ENCODE assay signal across 22 mouse cellular contexts in genomic region chr14:35625749-35626148, GRCm38 (mm10).
A peak's percentile ranks its signal among the peaks of the same experiment; 100 is the strongest.
DNase-seq lines count a peak whose midpoint lies in the region; ATAC-seq and TF ChIP-seq lines count a peak whose summit lies in the region.
"Had no signal": no experiment of that assay in that cellular context is flagged by ENCODE, and none has a peak within 500 bp of the region (broad histone marks: within the 10 kb centered on the region; RNA-seq: fewer than 3 reads in every experiment).

No protein-coding gene starts in this region.

- TF ChIP-seq CTCF in kidney, postnatal 0 days (IDR thresholded peaks at IDR 0.05; ENCODE audit: low read depth): peak; percentile 6; the same call in 1 of the 2 replicates
- 0 out of 2 replicates have a peak, but pooled peaks have one; percentile 8 for TF ChIP-seq CTCF in midbrain, postnatal 0 days (IDR thresholded peaks at IDR 0.05)
- TF ChIP-seq CTCF in MEL (IDR thresholded peaks at IDR 0.05 in 2 of 3, conservative IDR thresholded peaks at IDR 0.05 in 1 of 3; ENCODE audit: control insufficient read depth in 1 of 3, insufficient read depth in 1 of 3, low read depth in 2 of 3, low read length in 3 of 3, poor library complexity in 1 of 3, severe bottlenecking in 1 of 3): peak; percentile 25 to 50 (median 41); a peak in 4 of 6 replicates

- H3K4me1 ChIP-seq in kidney, postnatal 0 days (replicated peaks; ENCODE audit: insufficient read depth, low read length): no peaks in the 10 kb centered on the region
- H3K4me1 ChIP-seq in kidney, embryonic 15.5 days: no peaks in the 10 kb centered on the region
- no peaks in the 10 kb centered on the region for H3K4me1 ChIP-seq in midbrain, postnatal 0 days (ENCODE audit: insufficient read depth, low read length)
- no peaks in the 10 kb centered on the region for H3K4me1 ChIP-seq in midbrain, embryonic 13.5 days (replicated peaks)
- H3K4me1 ChIP-seq in MEL (ENCODE audit: control insufficient read depth in 1 of 2, insufficient read depth in 2 of 2, low read length in 2 of 2): no peaks in the 10 kb centered on the region
- H3K4me1 ChIP-seq: forebrain, embryonic 12.5 days; heart, embryonic 15.5 days; hindbrain, embryonic 10.5 days; limb, embryonic 10.5 days; liver, embryonic 15.5 days had no signal

- no peaks in the 10 kb centered on the region for H3K9me3 ChIP-seq in kidney, postnatal 0 days (replicated peaks; ENCODE audit: low read length)
- H3K9me3 ChIP-seq in kidney, embryonic 15.5 days (replicated peaks): no peaks in the 10 kb centered on the region
- H3K9me3 ChIP-seq in midbrain, postnatal 0 days (ENCODE audit: low read length): no peaks in the 10 kb centered on the region
- no peaks in the 10 kb centered on the region for H3K9me3 ChIP-seq in midbrain, embryonic 13.5 days
- H3K9me3 ChIP-seq in MEL (replicated peaks; ENCODE audit: insufficient read depth, low read length): no peaks in the 10 kb centered on the region
- H3K9me3 ChIP-seq: heart, embryonic 15.5 days; limb, embryonic 10.5 days; liver, embryonic 15.5 days had no signal

- TF ChIP-seq POLR2A in MEL (IDR thresholded peaks at IDR 0.05; ENCODE audit: control insufficient read depth in 1 of 2, insufficient read depth in 1 of 2, low read depth in 1 of 2, low read length in 2 of 2, poor library complexity in 1 of 2): no peak

- TF ChIP-seq EP300 in MEL (IDR thresholded peaks at IDR 0.05; ENCODE audit: low read depth in 1 of 2, low read length in 2 of 2): no peak

- no peaks in the 10 kb centered on the region for H3K36me3 ChIP-seq in kidney, postnatal 0 days (ENCODE audit: insufficient read depth, low read length)
- no peaks in the 10 kb centered on the region for H3K36me3 ChIP-seq in kidney, embryonic 15.5 days
- no peaks in the 10 kb centered on the region for H3K36me3 ChIP-seq in midbrain, postnatal 0 days (ENCODE audit: insufficient read depth, low read length)
- H3K36me3 ChIP-seq in midbrain, embryonic 13.5 days: no peaks in the 10 kb centered on the region
- no peaks in the 10 kb centered on the region for H3K36me3 ChIP-seq in MEL (ENCODE audit: control insufficient read depth in 1 of 2, insufficient read depth in 2 of 2, low read length in 2 of 2)
- H3K36me3 ChIP-seq: forebrain, embryonic 12.5 days; heart, embryonic 15.5 days; hindbrain, embryonic 10.5 days; limb, embryonic 10.5 days; liver, embryonic 15.5 days had no signal

- H3K79me2 ChIP-seq in MEL (ENCODE audit: control insufficient read depth, insufficient read depth, low read length, poor library complexity): no peaks in the 10 kb centered on the region

- no peaks in the 10 kb centered on the region for H3K27me3 ChIP-seq in kidney, postnatal 0 days (ENCODE audit: insufficient read depth, low read length)
- H3K27me3 ChIP-seq in kidney, embryonic 15.5 days: no peaks in the 10 kb centered on the region
- H3K27me3 ChIP-seq in midbrain, postnatal 0 days (ENCODE audit: insufficient read depth, low read length): no peaks in the 10 kb centered on the region
- H3K27me3 ChIP-seq in midbrain, embryonic 13.5 days: no peaks in the 10 kb centered on the region
- no peaks in the 10 kb centered on the region for H3K27me3 ChIP-seq in MEL (ENCODE audit: control insufficient read depth in 1 of 2, insufficient read depth in 2 of 2, low read length in 2 of 2)
- H3K27me3 ChIP-seq: forebrain, embryonic 12.5 days; heart, embryonic 15.5 days; liver, embryonic 15.5 days had no signal

- DNase-seq in kidney, postnatal 0 days (ENCODE audit: low spot score): no peak
- DNase-seq in midbrain, postnatal 0 days (ENCODE audit: low spot score): no peak
- peak; percentile 32 for DNase-seq in MEL (ENCODE audit: low read depth, low spot score)
- no peak for DNase-seq in yolk sac, embryonic 10.5 days (ENCODE audit: low spot score)
- DNase-seq in ovary, postnatal 10 days (ENCODE audit: low spot score): no peak
- DNase-seq: cerebellum, adult 9-11 months; gastrocnemius, postnatal 14 days; kidney, adult 18-20 months; kidney, postnatal 14 days; lung, postnatal 10 days; midbrain, embryonic 14.5 days; right cerebral cortex, postnatal 14 days; thymus, postnatal 25 days had no signal

- no peak overlapping the region for H3K27ac ChIP-seq in kidney, postnatal 0 days
- no peak overlapping the region for H3K27ac ChIP-seq in kidney, embryonic 15.5 days
- H3K27ac ChIP-seq in midbrain, postnatal 0 days (ENCODE audit: low read depth, low read length): no peak overlapping the region
- H3K27ac ChIP-seq in midbrain, embryonic 13.5 days: no peak overlapping the region
- no peak overlapping the region for H3K27ac ChIP-seq in MEL (ENCODE audit: control insufficient read depth, low read depth, low read length)
- H3K27ac ChIP-seq: forebrain, embryonic 12.5 days; heart, embryonic 15.5 days; hindbrain, embryonic 10.5 days; hindbrain, postnatal 0 days; limb, embryonic 10.5 days; liver, embryonic 15.5 days had no signal

- ATAC-seq in kidney, postnatal 0 days (replicated peaks; ENCODE audit: low FRiP score, low read depth): no peak
- no peak for ATAC-seq in kidney, embryonic 15.5 days (replicated peaks; ENCODE audit: low FRiP score)
- ATAC-seq in midbrain, postnatal 0 days (ENCODE audit: low FRiP score): no peak
- ATAC-seq in midbrain, embryonic 13.5 days: no peak
- ATAC-seq: hindbrain, postnatal 0 days had no signal

- 92% methylated on average over 5 of the region's 5 CpGs for WGBS in kidney, postnatal 0 days
- WGBS in kidney, embryonic 15.5 days: 89% methylated on average over 5 of the region's 5 CpGs
- 91% methylated on average over 5 of the region's 5 CpGs for WGBS in midbrain, postnatal 0 days
- 89% methylated on average over 5 of the region's 5 CpGs for WGBS in midbrain, embryonic 13.5 days

- H3K4me2 ChIP-seq in kidney, postnatal 0 days (ENCODE audit: low read length): no peak overlapping the region
- H3K4me2 ChIP-seq in kidney, embryonic 15.5 days: no peak overlapping the region
- H3K4me2 ChIP-seq in midbrain, postnatal 0 days (ENCODE audit: low read depth, low read length, poor library complexity, severe bottlenecking): no peak overlapping the region
- no peak overlapping the region for H3K4me2 ChIP-seq in midbrain, embryonic 13.5 days (replicated peaks)
- H3K4me2 ChIP-seq: forebrain, embryonic 12.5 days; heart, embryonic 15.5 days; liver, embryonic 15.5 days had no signal

- H3K4me3 ChIP-seq in kidney, postnatal 0 days (replicated peaks; ENCODE audit: low read depth, low read length): no peak overlapping the region
- no peak overlapping the region for H3K4me3 ChIP-seq in kidney, embryonic 15.5 days (replicated peaks)
- H3K4me3 ChIP-seq in midbrain, postnatal 0 days (ENCODE audit: low read depth, low read length): no peak overlapping the region
- no peak overlapping the region for H3K4me3 ChIP-seq in midbrain, embryonic 13.5 days (replicated peaks)
- H3K4me3 ChIP-seq in MEL (ENCODE audit: control insufficient read depth in 1 of 2, insufficient read depth in 1 of 2, low read depth in 2 of 2, low read length in 2 of 2): no peak overlapping the region
- H3K4me3 ChIP-seq: forebrain, embryonic 12.5 days; heart, embryonic 15.5 days; hindbrain, embryonic 10.5 days; limb, embryonic 10.5 days; liver, embryonic 15.5 days; myocyte had no signal

- peak; percentile 30 for TF ChIP-seq RAD21 in MEL (IDR thresholded peaks at IDR 0.05; ENCODE audit: low read depth, low read length)

- H3K9ac ChIP-seq in kidney, postnatal 0 days (ENCODE audit: low read depth, low read length): no peak overlapping the region
- no peak overlapping the region for H3K9ac ChIP-seq in kidney, embryonic 15.5 days
- no peak overlapping the region for H3K9ac ChIP-seq in midbrain, postnatal 0 days (replicated peaks; ENCODE audit: low read length, poor library complexity, severe bottlenecking)
- no peak overlapping the region for H3K9ac ChIP-seq in midbrain, embryonic 13.5 days (replicated peaks)
- no peak overlapping the region for H3K9ac ChIP-seq in MEL (ENCODE audit: control insufficient read depth, low read depth, low read length, poor library complexity, severe bottlenecking)
- H3K9ac ChIP-seq: forebrain, embryonic 12.5 days; heart, embryonic 15.5 days; liver, embryonic 15.5 days had no signal

TF ChIP-seq in MEL, 35 proteins besides CTCF, POLR2A, EP300 and RAD21:
- TF ChIP-seq USF2 (IDR thresholded peaks at IDR 0.05; ENCODE audit: borderline replicate concordance in 1 of 2, insufficient read depth in 1 of 2, low read depth in 1 of 2, low read length in 2 of 2) (no peak), MAFK (IDR thresholded peaks at IDR 0.05; ENCODE audit: borderline replicate concordance, low read depth, low read length) (no peak), ZC3H11A (IDR thresholded peaks at IDR 0.05; ENCODE audit: low read depth, low read length) (no peak), SMC3 (IDR thresholded peaks at IDR 0.05; ENCODE audit: low read depth, low read length) (peak; percentile 51)
